Mouse (Mus musculus) olfactory bulb, adult 2 months (tissue): ENCODE measurements at regions not wholly inside any gene's neighbourhood (a gene's known extent, or its start where the extent isn't known, plus 50 kb on each side); places are given as distances from the start of the nearest gene placed in this dataset.

ENCODE experiments used
- CTCF ChIP-seq: fragments of 200-500 bp; IDR thresholded peaks from 2 replicates; pipeline ENCODE4 v1.5.1; 2012; ENCODE audit warnings: low read depth, mild to moderate bottlenecking, low read length, moderate library complexity; ENCODE audit not compliant: insufficient read depth
- POLR2A ChIP-seq: fragments of 200-500 bp; IDR thresholded peaks from 2 replicates; pipeline ENCODE4 v1.6.1; 2012; ENCODE audit warnings: mild to moderate bottlenecking, low read depth, low read length, moderate library complexity; ENCODE audit not compliant: insufficient read depth

DNA sequence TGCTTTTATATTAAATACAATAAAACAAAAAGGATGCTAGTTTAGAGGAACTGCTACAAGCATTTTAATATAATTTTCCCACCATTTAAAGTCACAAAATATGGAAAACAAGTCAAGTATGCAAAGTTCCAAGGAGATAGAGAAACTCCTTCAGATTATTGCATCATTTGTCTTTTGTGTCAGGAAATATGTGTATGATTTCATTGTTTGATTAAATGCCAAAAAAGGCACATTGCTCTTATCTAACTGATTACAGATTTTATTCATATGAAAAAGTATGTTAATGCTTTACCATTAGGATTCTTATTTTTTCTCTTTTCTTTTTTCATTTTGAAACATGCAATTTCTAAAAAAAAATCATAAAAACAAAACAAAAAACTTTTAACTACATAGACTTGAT is 342.2 kb upstream of the Zeb2 start:
- TF ChIP-seq POLR2A (no peak), CTCF (no peak)
